Mouse (Mus musculus) cerebellum, adult 11-12 months (tissue): ENCODE measurements around the gene Chrna9.
"Not testable (repeated sequence)": the region's sequence is repeated elsewhere in the genome, so short reads cannot be mapped to it uniquely, and the experiment has no call there.

Experiments
- DNase-seq: peaks from one replicate; pipeline ENCODE4 v3.0.0; 2022

Chrna9 gene

GRCm38 (mm10) chr5:65959893-65960596 lies 25.3 kb downstream of the Chrna9 start:
- no peak for DNase-seq

GRCm38 (mm10) chr5:65960597-65960950 lies 25.9 kb downstream of the Chrna9 start:
- no peak for DNase-seq

GRCm38 (mm10) chr5:65963291-65963690 lies 28.6 kb downstream of the Chrna9 start:
- DNase-seq: no peak

- no peak for DNase-seq
Observed at GRCm38 (mm10) chr5:65965771-65966279, 31.1 kb downstream of the Chrna9 start.

- no peak for DNase-seq
Observed at GRCm38 (mm10) chr5:65967091-65967490, 32.4 kb downstream of the Chrna9 start.

- DNase-seq: no peak
Observed at GRCm38 (mm10) chr5:65968004-65968403, 33.3 kb downstream of the Chrna9 start.

- no peak for DNase-seq
Observed at GRCm38 (mm10) chr5:65973189-65973588, 38.5 kb downstream of the Chrna9 start.

GRCm38 (mm10) chr5:65975731-65976130 lies 41.0 kb downstream of the Chrna9 start:
- DNase-seq: no peak

- DNase-seq: no peak
Observed at GRCm38 (mm10) chr5:65986426-65986825, 51.7 kb downstream of the Chrna9 start.

GRCm38 (mm10) chr5:65987004-65987403 lies 52.3 kb downstream of the Chrna9 start:
- not testable (repeated sequence) for DNase-seq

GRCm38 (mm10) chr5:65991191-65991590 lies 56.5 kb downstream of the Chrna9 start:
- DNase-seq: no peak

- no peak for DNase-seq
Observed at GRCm38 (mm10) chr5:65994643-65995042, 59.9 kb downstream of the Chrna9 start.

- no peak for DNase-seq
Observed at GRCm38 (mm10) chr5:65997813-65998212, 63.1 kb downstream of the Chrna9 start.

- DNase-seq: no peak
Observed at GRCm38 (mm10) chr5:65999106-65999505, 64.4 kb downstream of the Chrna9 start.

GRCm38 (mm10) chr5:66000074-66000473 lies 65.4 kb downstream of the Chrna9 start:
- peak; percentile 6 for DNase-seq

GRCm38 (mm10) chr5:66000567-66001125 lies 65.9 kb downstream of the Chrna9 start:
- DNase-seq: no peak

- no peak for DNase-seq
Observed at GRCm38 (mm10) chr5:66001232-66001631, 66.5 kb downstream of the Chrna9 start.

GRCm38 (mm10) chr5:66004134-66004925 lies 69.6 kb downstream of the Chrna9 start, which contains the start of gene 9130230L23Rik:
Gene 9130230L23Rik, minus strand, starts transcription at chr5:66004285.
- no peak for DNase-seq

- DNase-seq: no peak
Observed at GRCm38 (mm10) chr5:66005041-66005678, 70.4 kb downstream of the Chrna9 start.

GRCm38 (mm10) chr5:66008245-66008967 lies 73.7 kb downstream of the Chrna9 start:
- no peak for DNase-seq

- no peak for DNase-seq
Observed at GRCm38 (mm10) chr5:66013999-66014398, 79.3 kb downstream of the Chrna9 start.

- DNase-seq: no peak
Observed at GRCm38 (mm10) chr5:66014437-66014836, 79.7 kb downstream of the Chrna9 start.
